ENCODE assay signal across 15 mouse cellular contexts in genomic region chr9:9254764-9255163, GRCm38 (mm10).
"Had no signal": no experiment of that assay in that cellular context is flagged by ENCODE, and none has a peak within 500 bp of the region (broad histone marks: within the 10 kb centered on the region; RNA-seq: fewer than 3 reads in every experiment).

No protein-coding gene starts in this region.

- H3K4me1 ChIP-seq: limb, embryonic 13.5 days; midbrain, embryonic 12.5 days; neural tube, embryonic 13.5 days; stomach, embryonic 15.5 days had no signal

- H3K9ac ChIP-seq: limb, embryonic 13.5 days; liver, embryonic 14.5 days; midbrain, embryonic 12.5 days; neural tube, embryonic 13.5 days; stomach, embryonic 15.5 days had no signal

- H3K9me3 ChIP-seq: limb, embryonic 13.5 days; midbrain, embryonic 12.5 days; neural tube, embryonic 13.5 days; stomach, embryonic 15.5 days had no signal

- H3K27me3 ChIP-seq: limb, embryonic 13.5 days; midbrain, embryonic 12.5 days; neural tube, embryonic 13.5 days; stomach, embryonic 15.5 days had no signal

- H3K4me2 ChIP-seq: limb, embryonic 13.5 days; midbrain, embryonic 12.5 days; neural tube, embryonic 13.5 days; stomach, embryonic 15.5 days had no signal

- H3K4me3 ChIP-seq: limb, embryonic 13.5 days; midbrain, embryonic 12.5 days; neural tube, embryonic 13.5 days; stomach, embryonic 15.5 days had no signal

- ATAC-seq: midbrain, embryonic 16.5 days had no signal

- H3K36me3 ChIP-seq: limb, embryonic 13.5 days; midbrain, embryonic 12.5 days; neural tube, embryonic 13.5 days; stomach, embryonic 15.5 days had no signal

- H3K27ac ChIP-seq: kidney, postnatal 0 days; limb, embryonic 13.5 days; liver, embryonic 14.5 days; midbrain, embryonic 12.5 days; neural tube, embryonic 13.5 days; stomach, embryonic 15.5 days had no signal

- DNase-seq: kidney, adult 11 months; kidney, adult 9 months; kidney, postnatal 36 days; layer of hippocampus, adult 9-11 months; layer of hippocampus, postnatal 36 days; left cerebral cortex, postnatal 4 days; lung, adult 18-20 months; thymus, postnatal 36 days had no signal
